Mouse (Mus musculus) kidney, adult 2 months (tissue): Measurements from ENCODE around the gene Rnf207.

Source experiments
- CTCF ChIP-seq: fragments of 200-500 bp; conservative IDR thresholded peaks from 2 replicates; pipeline ENCODE4 v1.5.1; 2011; ENCODE audit warnings: low read depth, mild to moderate bottlenecking, control low read depth, low read length, moderate library complexity, mixed read lengths; ENCODE audit not compliant: insufficient read depth, insufficient read length
- POLR2A ChIP-seq: fragments of 200-500 bp; IDR thresholded peaks from one replicate; pipeline ENCODE4 v1.6.1; 2011; ENCODE audit warnings: low read depth, low read length, control low read depth

DNA sequence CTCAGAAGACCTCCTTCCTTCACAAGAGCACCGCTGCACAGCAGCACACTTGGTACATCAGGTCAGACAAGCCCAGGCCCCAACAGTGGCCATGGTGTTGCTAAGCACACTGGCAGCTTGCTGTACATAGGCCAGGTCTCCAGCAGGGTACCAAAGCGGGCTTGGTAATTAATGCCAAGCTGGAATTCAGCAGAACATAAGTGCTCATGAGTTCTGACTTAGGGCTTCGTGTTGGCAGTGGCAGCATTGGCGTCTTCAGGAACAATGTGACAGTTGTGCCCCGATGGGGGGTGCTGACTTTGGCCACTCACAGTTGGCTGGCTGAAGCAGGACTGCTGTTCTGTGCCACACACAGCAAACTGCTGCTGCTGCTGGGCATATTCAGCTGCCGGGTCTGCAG, 14.1 kb downstream of the Rnf207 start:
- no peak for TF ChIP-seq POLR2A
- TF ChIP-seq CTCF: no peak
